Mouse (Mus musculus) ovary, postnatal 36 days (tissue): Measurements from ENCODE around the gene Vmn1r199.
"Not testable (repeated sequence)": the region's sequence is repeated elsewhere in the genome, so short reads cannot be mapped to it uniquely, and the experiment has no call there.

Source experiments
- DNase-seq: peaks from one replicate; pipeline ENCODE4 v3.0.0; 2022; ENCODE audit warnings: low spot score, mixed read lengths

Gene Vmn1r199

DNA sequence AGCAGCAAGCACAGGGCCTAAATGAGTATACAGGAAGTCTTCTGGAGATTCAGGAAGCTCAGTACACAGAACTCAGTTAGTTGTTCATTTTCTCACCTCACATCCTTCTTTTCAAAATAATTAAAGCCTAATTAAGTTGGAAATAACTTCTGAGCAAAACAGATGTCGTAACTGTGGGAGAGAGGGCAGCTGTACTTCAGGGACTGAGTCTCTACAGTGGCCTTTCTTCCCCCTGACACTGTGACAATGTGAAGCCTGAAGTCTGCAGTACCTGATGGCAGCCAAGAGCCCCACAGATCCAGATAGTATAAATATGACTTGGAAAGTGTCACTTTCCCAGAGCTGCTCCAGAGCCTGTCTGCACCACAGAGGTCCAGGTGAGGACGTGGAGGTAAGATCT is at the start of gene Vmn1r199:
TSS of gene Vmn1r199 (plus strand) at position 301 of the 400 bp plus-strand sequence.
- DNase-seq: no peak

DNA sequence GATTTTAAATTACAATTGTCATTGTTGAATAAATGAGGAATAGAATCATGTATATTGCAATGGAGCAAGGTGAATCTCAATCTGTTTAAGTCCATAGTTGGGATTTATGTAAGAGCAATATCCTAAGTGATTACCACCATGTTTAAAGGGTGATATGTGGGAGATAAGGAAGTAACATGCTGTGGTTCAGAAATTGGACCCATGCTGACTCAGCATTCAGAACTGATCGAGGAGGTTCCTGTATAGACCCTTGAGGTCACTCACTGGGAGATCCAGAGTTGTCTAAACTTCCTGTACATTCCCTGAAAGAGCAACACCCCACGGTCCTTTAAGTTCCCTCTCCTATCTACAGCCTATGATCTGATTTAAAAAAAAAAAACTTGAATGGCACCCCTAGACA is 46.3 kb upstream of the Vmn1r199 start:
- DNase-seq: no peak

DNA sequence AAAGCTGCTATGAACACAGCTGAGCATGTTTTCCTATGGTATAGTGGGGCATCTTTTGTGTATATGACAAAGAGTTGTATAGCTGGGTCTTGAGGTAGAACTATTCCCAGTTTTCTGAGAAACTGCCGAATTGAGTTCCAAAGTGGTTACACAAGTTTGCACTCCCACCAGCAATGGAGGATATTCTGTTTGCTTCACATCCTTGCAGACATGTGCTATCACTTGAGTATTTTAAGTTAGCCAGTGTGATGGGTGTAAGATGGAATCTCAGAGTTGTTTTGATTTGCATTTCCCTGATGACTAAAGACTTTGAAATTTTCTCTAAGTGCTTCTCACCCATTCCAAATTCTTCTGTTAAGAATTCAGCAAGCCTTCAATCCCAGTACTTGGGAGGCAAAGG is 44.1 kb upstream of the Vmn1r199 start:
- no peak for DNase-seq

DNA sequence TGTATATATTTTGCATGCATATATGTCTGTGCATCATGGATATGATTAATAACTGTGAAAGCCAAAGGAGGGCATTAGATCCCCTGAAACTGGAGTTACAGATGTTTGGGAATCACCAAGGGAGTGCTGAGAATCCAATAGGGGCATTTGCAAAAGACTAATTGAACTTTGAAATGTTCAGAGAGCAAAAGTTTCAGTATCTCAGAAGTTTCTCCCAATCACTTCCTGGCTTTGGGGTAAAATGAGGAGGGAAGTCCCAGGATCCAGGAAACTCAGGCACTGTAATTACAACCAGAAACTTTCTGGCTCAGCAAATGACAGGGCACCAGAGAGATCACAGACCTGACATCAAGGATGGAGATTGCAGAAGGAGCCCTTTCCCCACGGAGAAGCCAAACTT is 29.6 kb upstream of the Vmn1r199 start, which contains the start of gene Vmn1r198:
TSS of gene Vmn1r198 (plus strand) at position 301 of the 400 bp plus-strand sequence.
- DNase-seq: no peak

DNA sequence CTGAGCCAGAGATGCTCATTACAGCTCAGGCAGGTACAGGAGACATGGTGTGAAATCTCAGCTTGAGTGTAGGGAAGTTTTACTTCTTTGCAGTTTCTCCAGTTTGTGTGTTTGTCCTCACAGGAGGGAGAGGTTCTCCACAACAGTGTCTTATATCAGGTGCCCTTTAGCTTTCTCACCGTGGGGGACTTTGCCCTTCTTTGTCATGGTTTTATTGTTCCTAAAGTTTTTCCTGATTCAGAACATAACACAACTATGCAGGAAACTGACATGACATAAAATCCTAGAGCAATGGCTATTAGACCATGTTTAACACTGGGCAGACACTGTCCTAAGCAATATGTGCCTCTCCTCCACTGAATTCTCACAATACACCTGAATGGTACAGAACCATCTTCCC is 28.8 kb upstream of the Vmn1r199 start:
- no peak for DNase-seq

DNA sequence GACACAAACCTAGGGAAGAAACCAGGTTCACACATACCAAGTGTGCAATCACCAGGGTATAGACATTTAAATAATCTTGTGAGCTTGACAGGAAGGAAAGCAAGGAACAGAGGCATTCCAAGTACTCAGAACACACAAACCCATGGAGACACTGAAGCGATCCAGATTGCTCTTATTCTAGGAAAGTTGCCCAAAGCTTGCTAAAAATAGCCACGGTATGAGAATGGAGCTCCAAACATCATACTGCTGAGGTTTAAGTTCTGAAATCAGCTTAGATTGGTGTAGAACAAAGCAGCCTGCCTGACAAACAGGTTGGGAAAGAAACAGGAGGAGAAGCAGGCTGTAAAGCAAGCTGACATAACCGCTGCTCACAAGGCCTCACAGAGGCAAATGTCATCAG is 1.5 kb downstream of the Vmn1r199 start:
- DNase-seq: not testable (repeated sequence)

DNA sequence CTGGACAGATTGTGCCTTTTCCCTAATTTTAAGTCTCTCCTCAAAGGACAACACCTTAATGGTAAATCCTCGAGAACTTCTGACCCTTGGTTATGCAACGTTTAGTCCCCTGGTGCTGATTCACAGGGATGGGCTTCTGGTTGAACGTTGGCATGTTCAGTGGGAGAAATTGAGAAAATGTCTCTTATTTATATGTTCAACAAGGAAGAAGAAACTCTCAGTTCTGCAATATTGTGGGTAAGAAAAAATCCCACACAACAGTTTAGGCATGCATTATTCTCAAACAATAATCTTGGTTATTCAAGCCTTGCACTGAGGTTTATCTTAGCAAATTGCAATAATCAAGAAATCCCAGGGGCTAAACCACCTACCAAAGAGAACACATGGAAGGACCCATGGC is 3.8 kb downstream of the Vmn1r199 start:
- no peak for DNase-seq

DNA sequence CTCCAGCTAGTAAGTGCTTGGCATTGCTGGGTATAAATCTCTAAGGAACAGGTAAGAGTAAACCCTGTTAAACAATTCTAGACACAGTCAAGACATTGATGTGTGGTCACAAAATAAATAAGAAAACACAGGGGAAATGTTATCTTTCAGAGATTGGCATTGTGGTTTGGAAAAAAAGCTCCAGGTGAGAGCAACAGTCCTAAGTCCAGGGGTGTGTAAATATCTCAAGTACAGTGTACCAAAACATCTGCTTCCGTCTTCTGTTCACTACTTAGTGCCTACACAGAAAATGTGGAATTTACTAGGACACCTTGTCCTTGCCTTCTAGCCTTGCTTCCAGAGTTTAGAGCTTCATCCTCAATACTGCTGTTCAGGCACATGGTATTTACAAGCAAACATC is 7.4 kb downstream of the Vmn1r199 start:
- no peak for DNase-seq

DNA sequence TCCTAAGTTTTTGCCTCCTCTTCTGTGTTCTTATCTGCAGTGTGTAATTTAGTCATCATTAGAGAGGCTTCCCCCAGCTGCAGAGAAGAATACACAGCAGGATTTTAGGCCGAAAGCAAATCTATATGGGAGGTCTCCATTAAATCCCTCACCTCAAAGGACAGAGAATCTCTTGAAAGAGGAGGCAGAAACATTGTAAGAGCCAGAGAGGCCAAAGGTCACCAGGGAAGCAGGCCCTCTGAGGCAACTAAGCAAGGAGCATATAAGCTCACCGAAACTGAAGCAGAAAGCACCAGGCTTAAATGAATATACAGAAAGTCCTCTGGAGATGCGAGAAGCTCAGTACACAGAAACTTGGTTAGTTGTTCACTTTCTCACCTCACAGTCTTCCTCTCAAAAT is 10.5 kb downstream of the Vmn1r199 start, which contains the start of gene Vmn1r200:
TSS of gene Vmn1r200 (plus strand) at position 301 of the 400 bp plus-strand sequence.
- no peak for DNase-seq

DNA sequence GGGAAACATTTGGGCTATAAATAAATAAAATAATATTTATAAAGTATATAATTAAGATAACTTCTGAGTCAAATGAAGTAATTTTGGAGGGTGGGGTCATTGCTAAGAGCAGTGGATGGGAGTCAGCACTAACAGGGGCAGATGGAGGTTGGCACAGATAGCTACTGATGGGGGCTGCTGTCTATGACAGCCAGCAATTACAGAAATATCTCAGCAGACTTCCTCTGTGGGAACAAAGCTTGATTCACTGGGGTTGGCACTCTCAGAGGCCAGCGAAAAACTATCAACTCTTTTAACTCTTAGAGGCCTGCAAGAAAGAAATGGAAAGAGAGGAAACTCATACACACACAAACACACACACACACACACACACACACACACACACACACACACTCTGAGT is 23.4 kb downstream of the Vmn1r199 start:
- no peak for DNase-seq
